Mouse (Mus musculus): ENCODE data around the gene Specc1l.
"Not testable (repeated sequence)": the region's sequence is repeated elsewhere in the genome, so short reads cannot be mapped to it uniquely, and the experiment has no call there.

Specc1l gene

DNA sequence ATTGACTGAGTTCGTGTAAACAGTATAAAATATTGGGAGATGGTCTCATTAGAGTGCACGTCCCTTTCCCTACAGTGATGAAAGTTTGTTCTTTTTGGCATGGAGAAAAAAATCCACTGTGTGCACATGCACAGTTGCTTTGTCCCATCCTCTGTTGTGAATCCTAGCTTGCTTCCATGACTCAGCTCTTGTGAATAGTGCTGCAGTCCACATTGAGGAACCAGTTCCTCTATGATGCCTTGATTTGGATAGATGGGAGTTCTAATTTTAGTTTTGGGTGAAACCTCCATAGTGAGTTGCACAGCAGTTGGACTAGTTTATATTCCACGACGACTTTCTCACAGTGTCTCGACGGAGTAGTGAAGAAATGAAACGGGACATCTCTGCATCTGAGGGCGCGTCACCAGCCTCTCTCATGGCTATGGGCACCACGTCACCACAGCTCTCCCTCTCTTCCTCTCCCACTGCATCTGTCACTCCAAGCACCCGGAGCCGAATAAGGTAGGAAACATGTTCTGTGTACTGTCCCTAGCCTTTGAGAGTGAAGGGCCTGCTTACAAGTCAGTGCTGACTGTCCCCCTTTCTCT is 64.6 kb downstream of the Specc1l start:
- DNase-seq (ENCODE audit: inconsistent age in 2 of 2, low spot score in 1 of 2) = no peak

DNA sequence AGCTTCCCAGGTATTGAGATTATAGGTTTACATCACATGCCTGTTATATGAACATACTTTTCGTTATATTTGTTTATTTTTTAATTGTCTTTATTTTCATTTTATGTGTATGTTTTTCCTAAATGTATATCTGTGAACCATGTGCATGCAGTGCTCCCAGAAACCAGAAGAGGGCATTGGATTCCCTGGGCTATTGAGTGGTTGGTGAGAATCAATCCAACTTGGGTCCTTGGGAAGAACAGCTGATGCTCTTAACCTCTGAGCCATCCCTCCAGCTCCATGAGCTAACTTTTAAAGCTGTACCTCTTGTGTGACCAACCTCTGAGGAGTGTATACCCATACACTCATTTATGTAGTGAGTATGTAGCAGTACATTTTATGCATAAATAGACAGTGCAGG is 65.6 kb downstream of the Specc1l start:
- peak in 1 of 2 experiments; percentile 66 for DNase-seq (ENCODE audit: inconsistent age in 2 of 2, low spot score in 1 of 2)

DNA sequence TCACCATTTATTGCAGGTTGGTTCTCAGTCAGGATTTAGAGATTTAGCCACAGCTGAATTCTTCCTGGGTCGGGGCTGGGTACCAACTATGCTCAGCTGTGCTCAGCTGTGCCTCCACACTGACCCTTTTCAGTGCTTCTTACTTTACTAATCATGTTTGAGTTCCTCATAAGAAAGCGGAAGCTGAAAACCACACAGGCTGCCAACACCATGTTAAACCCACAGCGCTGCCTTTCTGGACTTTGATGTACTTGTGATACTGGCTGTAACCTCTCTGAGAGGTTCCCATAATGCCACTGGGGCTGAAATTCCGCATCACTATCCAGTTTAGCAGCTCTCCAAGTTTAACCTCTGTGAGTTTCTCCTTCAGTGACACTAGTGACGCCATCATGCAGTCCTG is 70.8 kb downstream of the Specc1l start:
- no peak for DNase-seq (ENCODE audit: inconsistent age in 2 of 2, low spot score in 1 of 2)

DNA sequence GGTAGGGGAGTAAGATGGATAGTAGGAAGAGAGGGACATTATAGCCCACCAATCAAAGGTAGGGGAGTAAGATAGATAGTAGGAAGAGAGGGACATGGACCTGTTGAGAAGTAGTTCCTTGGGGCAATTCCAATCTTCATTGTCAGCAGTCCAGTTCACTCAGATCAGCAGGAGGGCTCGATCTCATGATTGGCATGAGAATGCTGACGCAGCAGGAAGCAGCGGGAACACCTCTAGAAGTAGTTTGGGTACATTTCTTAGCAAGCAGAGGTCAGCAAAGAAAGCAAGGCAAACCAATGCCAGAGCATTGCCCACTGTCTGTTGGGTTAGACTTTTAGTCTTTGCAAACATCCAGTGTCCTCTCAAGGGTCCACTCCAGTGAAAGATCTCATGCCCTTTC is 71.9 kb downstream of the Specc1l start:
- DNase-seq (ENCODE audit: inconsistent age in 2 of 2, low spot score in 1 of 2) = no peak

DNA sequence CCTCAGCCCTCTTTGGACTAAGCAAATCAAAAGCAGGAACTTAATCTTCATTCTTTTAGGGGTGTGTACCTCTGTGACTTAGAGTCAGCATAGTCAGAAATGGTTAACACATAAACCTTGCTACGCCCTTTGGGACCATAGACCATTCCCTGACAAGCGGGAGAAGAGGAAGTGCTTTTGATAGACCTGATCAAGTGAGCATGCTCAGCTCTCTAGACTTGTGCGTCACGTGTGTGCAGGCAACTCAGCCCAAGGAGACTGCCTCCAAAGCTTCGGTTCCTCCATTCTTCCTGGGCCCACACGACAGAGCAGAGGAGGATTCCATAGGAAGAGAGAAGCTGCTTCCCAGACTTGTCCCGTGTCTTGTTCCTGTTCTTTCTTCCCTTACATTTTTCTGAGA is 76.7 kb downstream of the Specc1l start:
- no peak for DNase-seq (ENCODE audit: inconsistent age in 2 of 2, low spot score in 1 of 2)

DNA sequence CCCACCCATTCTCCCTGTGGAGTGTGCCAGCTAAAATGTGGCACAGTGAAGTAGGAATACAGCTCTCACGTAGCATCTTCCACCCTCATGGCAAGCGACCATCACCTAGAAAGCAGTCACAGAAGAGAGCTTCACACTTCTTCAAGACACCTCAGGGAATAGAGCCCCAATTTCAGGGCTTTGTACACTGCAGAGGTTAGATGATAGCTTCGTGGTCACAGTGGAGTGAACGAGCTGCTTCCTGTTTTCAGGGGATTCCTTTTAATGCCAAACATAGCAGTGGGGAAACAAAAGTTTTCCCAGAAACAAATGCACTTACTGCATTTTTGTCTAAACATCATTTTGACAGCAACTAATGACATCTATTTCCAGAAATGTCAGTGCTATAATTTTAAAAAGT is 77.5 kb downstream of the Specc1l start:
- no peak for DNase-seq (ENCODE audit: inconsistent age in 2 of 2, low spot score in 1 of 2)

DNA sequence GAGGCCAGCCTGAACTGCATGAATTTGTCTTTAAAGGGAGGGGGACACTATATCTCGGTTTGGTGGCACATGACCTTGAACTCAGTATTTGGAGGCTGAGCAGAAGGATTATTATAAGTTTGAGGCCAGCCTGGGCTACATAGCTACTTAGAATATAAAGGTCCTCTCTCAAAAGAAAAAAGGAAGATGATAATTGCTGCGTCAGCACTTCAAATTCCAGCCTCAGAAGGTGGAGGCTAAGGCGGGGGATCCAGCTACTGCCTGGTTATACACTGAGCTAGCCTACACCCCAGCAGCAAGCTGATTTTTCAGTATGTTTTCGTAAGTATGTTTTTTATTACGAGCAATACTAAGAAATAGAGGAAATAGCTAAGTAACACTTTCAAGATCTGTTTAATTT is 78.8 kb downstream of the Specc1l start:
- no peak for DNase-seq (ENCODE audit: inconsistent age in 2 of 2, low spot score in 1 of 2)

DNA sequence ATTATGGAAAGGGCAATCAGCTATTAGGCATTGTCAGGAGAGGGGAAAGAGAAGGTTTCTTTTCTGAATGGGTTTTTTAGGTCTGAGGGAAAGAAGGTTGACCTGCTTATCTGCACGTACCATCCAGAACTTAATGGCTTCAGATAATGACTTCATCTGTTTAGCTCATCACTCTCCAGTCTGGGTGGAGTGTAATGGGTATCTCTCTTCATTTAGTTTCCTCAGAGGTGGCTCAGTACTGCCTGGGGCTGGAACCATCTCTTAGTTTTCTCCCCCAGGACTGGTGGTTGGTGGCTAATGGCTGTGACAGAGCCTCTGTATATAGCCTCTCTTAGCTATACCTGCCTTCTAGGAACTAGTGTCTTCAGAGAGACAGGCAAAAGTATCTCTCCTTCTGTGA is 79.5 kb downstream of the Specc1l start:
- no peak for DNase-seq (ENCODE audit: inconsistent age in 2 of 2, low spot score in 1 of 2)

DNA sequence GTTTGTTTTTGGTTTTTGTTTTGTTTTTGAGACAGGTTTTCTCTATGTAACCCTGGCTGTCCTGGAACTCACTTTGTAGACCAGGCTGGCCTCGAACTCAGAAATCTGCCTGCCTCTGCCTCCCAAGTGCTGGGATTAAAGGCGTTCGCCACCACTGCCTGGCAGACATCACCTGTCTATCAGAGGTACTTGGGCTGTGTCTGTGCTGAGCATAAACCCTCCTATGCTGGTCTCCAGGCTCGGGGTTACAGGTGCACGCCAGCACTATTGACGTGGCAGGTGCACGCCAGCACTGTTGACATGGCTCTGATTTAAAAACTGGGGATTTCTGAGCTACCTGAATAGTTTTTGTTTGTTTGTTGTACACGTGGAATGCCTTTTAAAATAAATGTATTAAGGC is 80.3 kb downstream of the Specc1l start:
- not testable (repeated sequence) for DNase-seq (ENCODE audit: inconsistent age in 2 of 2, low spot score in 1 of 2)

DNA sequence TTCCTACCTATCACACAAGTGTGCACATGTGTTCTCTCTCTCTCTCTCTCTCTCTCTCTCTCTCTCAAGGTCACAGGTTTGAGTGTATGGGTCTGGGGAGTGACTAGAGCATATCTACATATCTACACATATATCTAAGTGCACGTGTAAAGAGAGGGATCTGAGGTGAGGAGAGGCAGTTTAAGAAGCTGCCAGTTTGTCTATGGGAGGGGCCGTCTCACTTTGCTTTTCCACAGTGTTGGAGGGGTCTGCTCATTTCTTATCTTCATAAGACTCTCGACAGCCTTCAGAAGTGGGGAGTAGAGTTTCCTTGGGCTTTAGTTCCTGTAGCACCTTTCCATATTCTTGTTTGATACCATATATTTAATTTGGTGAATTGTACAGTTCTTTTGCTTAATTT is 81.4 kb downstream of the Specc1l start:
- DNase-seq (ENCODE audit: inconsistent age in 2 of 2, low spot score in 1 of 2) = no peak

DNA sequence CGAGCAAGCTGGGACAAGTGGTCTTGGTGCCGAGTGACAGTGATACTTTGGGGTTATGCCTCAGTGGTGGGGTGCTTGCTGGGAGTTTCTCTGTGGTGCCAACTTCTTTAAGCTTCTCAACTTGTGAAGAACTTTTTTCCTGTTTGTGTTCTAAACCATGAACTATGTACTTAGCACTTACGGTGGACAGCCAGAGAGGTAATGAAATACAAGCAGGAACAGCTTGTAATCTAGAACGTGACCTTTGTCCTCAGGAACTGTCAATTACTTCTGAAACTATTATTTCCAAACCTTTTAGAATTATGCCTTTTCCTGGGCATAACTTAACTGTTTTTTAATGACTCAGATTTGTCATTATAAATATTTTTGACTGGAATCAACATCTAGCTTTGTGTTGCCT is 82.5 kb downstream of the Specc1l start:
- DNase-seq (ENCODE audit: inconsistent age in 2 of 2, low spot score in 1 of 2) = no peak

DNA sequence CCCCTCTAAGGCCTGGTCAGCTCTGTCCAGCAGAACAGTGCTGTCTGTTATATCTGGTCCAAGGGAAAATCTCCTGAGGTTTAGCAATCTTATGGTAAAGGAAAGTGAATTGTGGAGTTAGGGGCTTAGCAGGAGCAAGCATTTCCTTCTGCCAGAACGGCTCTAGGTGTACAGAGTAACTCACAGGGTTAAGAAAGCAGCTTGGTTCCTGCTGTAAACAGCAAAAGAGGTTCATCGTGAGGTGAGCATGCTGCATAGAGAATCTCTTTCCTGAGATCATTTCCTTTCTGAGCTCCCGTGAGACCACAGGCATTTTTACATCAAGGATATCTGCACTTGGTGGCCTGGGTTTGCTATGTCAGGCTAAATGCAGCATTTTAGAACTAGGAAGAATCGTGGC is 83.1 kb downstream of the Specc1l start:
- DNase-seq (ENCODE audit: inconsistent age in 2 of 2, low spot score in 1 of 2) = no peak

DNA sequence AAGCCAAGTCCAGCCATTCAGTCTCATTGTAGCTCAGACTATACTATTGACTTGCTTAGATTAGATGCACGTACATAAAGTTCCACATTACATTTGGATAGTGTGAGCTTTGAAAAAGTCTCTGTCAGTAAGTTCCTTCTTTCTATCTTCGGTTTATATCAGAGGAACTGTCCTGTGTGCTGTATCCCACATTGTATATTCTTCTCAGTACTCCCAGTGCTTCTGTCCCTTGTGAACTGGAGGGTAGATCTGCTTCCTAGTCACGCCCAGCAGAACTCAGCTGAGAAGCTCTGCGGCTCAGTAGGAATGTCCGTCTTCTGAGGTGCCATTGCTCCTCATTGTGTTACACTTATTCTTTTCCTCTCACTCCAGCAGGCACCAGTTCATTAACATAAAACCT is 86.7 kb downstream of the Specc1l start:
- DNase-seq (ENCODE audit: inconsistent age in 2 of 2, low spot score in 1 of 2) = no peak

DNA sequence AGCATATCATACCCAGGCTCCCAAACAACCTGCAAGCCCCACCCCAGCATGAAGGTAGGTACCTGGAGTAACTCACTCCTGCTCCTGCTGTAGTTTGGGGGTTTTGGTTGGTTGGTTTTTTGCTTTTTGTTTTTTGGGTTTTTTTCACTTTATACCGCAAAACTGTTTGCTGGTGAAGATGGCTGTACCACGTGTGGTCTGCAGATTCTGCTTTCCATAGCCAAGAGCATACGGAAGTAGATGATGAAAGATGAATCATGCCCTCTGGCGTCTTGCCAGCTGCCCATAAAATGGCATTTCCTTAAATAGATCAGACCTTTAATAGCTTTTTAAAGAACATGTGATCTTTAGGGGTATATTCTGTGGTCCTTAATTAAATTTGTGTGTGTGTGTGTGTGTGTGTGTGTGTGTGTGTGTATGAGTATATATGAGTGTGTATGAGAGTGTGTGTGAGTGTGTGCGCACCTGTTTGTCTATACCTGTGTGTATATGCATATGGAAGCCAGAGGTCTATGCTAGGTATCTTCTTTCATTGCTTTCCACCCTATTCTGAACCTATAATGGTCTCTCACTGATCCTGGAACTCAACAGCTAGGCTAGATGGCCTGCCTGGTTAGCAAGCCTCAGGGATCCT is 88.0 kb downstream of the Specc1l start:
- peak; percentile 83 to 93 for DNase-seq (ENCODE audit: inconsistent age in 2 of 2, low spot score in 1 of 2)

DNA sequence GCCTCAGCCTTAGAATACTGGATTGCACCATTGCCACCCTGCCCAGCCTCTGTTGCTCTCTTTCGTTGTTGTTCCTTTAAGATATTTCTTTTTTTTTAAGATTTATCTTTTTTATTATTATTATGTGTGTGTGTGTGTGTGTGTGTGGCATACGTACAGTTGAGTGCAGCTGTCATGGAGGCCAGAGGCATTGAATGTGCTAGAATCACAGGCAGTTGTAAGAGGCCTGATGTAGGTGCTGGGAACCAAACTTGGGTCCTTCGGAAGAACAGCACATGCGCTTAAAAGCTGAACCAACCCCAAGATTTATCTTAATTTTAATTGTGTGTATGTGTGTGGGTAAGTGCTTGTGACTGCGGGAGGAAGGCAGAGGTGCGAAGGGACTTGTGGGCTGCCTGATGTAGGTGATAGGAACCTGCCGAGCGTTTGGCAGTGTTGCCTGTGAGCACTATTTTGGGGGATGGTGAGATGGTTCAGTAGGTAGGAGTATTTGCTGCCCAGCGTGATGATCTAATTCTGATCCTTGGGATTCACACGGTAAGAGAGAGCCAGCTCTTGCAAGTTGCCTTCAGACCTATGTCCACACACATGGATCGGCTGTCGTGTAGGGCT is 89.4 kb downstream of the Specc1l start:
- DNase-seq (ENCODE audit: inconsistent age in 2 of 2, low spot score in 1 of 2) = no peak

DNA sequence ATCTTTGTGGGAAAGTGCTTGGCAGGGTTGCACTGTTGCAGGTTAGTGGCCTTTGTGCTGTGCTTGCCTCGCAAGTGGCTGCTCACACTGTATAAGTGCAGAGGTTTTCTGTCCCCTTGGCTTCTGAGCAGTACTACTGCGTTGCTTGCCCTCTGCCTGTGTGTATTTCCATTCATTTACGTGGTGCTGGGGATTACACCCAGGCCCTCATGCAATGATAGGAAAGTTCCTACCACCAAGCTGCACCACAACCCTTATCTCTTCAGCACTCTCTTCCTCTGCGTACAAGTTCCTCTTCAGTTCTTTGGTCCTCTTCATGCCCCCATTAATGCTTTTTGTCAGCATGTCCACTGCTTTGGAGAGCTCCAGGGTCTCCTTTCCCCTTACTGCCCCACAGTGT is 90.1 kb downstream of the Specc1l start:
- no peak for DNase-seq (ENCODE audit: inconsistent age in 2 of 2, low spot score in 1 of 2)

DNA sequence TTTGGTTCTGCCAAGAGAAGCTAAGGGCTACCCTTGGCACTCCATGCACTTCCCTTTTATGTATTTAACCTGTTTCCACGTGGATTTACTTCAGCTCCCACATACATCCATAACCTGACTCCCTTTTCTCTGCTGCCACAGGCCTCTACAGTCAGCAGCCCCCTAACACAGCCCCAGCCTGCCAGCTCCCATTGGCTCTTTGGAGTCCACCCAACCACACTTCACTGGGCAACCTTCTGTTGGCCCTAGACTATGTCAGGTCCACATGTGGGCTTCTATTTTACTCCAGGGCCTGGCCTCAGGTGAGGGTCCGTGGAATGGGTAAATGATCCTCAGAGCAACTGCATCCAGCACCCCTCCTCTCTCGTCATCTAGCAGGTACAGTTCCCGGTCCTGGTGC is 90.7 kb downstream of the Specc1l start:
- DNase-seq (ENCODE audit: inconsistent age in 2 of 2, low spot score in 1 of 2) = no peak

DNA sequence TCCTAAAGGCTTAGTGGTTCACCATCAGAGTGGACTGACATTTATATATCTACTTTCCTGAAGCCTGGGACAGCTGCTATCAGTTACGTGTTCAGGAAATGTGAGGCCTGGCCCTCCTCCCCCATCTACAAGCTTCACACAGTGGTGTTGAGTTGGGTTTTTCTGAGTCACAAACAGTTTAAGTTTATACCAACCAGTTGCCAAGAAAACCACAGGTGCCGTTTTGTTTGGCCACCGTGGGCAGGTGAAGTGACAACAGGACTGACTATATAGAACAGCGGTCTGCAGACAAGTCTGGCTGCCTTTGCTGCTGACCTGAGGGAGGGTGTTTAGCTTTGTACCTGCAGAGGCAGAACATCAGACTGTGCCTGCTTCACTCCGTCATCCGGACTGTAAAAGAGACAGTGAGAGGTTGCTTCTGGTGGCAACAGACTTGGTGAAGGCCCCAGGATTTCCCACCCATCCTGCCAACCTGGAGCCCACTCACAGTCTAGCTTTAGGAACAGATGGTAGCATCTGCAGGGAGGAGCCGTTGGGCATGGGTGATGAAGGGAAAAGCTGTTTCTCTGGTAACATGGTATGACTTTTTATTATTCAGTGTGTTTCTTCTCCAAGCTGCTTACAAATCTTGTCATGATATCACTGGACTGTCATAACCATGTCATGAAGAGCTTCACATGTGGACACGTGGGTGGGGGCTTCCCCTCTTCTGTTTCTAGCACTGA is 91.6 kb downstream of the Specc1l start:
- DNase-seq (ENCODE audit: inconsistent age in 2 of 2, low spot score in 1 of 2) = no peak

DNA sequence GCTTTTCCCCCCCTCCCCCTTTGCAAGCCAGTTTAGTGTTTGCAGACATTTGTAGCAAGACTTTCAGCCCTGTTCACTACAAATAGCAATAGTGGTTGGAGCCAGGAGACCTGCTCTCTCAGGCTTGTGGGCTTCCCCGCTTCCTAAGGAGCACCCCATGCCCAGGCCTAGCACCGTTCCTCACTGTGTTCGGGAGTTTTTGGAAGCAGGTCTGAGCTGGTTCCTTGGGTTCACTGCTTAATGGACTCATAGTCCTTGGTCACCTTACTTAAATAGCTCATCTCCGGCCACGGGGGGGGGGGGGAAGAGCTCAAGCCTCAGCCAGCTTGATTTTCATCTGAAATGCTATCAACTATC is 92.2 kb downstream of the Specc1l start:
- no peak for DNase-seq (ENCODE audit: inconsistent age in 2 of 2, low spot score in 1 of 2)

DNA sequence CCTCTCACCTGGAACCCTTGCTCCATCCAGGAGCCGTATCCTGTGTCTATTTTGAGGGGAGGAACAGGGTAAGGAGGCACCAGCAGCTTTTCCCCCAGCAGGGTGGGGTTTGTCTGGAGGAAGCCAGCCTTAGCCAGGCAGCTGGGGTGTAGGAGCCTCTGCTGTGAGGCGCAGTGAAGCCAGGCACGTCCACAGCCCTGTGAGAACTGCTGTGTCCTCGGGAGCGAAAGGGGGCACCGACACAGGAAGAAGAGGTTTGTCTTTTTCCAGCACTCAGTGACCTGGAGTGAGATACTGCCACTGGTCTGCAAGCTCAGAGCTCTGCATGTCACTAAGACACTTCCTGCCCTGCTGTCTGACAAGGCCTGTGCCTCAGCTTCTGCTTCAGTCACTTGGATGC is 92.5 kb downstream of the Specc1l start:
- peak; percentile 32 to 64 for DNase-seq (ENCODE audit: inconsistent age in 2 of 2, low spot score in 1 of 2)

DNA sequence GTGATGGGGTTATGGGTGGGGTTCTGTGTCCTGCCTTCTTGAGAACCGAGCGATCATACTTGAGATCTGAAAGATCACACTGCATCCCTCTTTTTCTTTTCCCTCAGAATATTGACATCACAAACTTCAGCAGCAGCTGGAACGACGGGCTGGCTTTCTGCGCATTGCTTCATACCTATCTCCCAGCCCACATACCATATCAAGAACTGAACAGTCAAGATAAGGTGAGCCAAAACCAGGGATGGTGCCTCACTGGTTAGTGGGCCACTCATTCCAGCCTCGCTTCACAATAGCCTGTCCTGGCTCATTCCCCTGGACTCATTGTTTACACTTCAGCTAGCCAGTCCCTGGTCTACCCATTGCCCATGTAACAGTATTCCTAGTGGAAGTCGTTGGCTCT is 95.3 kb downstream of the Specc1l start:
- DNase-seq (ENCODE audit: inconsistent age in 2 of 2, low spot score in 1 of 2) = no peak

DNA sequence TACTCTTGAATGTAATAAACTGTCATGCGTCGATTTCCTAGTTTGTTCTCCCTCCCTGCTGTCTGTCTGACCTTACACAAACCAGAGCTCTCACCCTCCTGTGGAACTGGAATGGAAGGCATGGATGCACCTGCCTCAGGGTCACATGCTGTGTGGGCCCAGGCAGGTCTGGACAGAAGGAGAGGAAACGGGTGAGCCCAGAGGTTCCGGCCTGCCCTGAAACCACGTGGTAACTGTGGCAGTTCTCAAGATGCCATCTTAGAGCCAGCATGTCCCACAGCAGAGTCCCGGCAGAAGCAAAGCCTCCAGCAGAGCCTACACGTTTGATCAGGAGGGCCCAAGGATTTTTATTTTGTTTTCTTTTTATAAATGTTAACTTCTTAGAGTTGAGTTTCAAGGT is 100.5 kb downstream of the Specc1l start:
- no peak for DNase-seq (ENCODE audit: inconsistent age in 2 of 2, low spot score in 1 of 2)

All from adrenal gland, adult (tissue).